Comparison of ENCODE assay signal across 20 mouse cellular contexts in genomic region chr12:51361294-51361693, GRCm38 (mm10). TPM values are rescaled to one million over a fixed set of nuclear protein-coding genes. Genes with fewer than 3 reads are reported as not detected.
DNase-seq lines count a peak whose midpoint lies in the region; ATAC-seq and TF ChIP-seq lines count a peak whose summit lies in the region.
"Had no signal": no experiment of that assay in that cellular context is flagged by ENCODE, and none has a peak within 500 bp of the region (broad histone marks: within the 10 kb centered on the region; RNA-seq: fewer than 3 reads in every experiment).

No protein-coding gene starts in this region.

- H3K9me3 ChIP-seq in midbrain, embryonic 11.5 days (ENCODE audit: control insufficient read depth, low read length): no peaks in the 10 kb centered on the region
- H3K9me3 ChIP-seq in midbrain, embryonic 10.5 days (replicated peaks): no peaks in the 10 kb centered on the region
- H3K9me3 ChIP-seq in MEL (replicated peaks; ENCODE audit: insufficient read depth, low read length): no peaks in the 10 kb centered on the region
- H3K9me3 ChIP-seq: G1E had no signal

- H3K27me3 ChIP-seq in midbrain, embryonic 11.5 days (ENCODE audit: control insufficient read depth, insufficient read depth, low read length): no peaks in the 10 kb centered on the region
- H3K27me3 ChIP-seq in midbrain, embryonic 10.5 days (ENCODE audit: low read depth, poor library complexity, severe bottlenecking): no peaks in the 10 kb centered on the region
- H3K27me3 ChIP-seq in MEL (ENCODE audit: control insufficient read depth in 1 of 2, insufficient read depth in 2 of 2, low read length in 2 of 2): no peaks in the 10 kb centered on the region
- H3K27me3 ChIP-seq: CH12.LX, Patski had no signal

- peak; percentile 84 for DNase-seq in midbrain, embryonic 11.5 days (ENCODE audit: low spot score, missing footprints)
- no peak for DNase-seq in midbrain, embryonic 10.5 days (ENCODE audit: low spot score)
- DNase-seq in MEL (ENCODE audit: low read depth, low spot score): no peak
- no peak for DNase-seq in gastrocnemius, adult 18-20 months (ENCODE audit: low spot score)
- DNase-seq: adrenal gland, adult 2 months; adrenal gland, adult 8-10 months; adrenal gland, postnatal 10 days; adrenal gland, postnatal 14 days; adrenal gland, postnatal 25 days; adrenal gland, postnatal 36 days; B cell, adult 2 months; cerebellum, adult 11 months; cerebellum, adult 11-12 months; cerebellum, adult 18-20 months; cerebellum, adult 2 months had no signal

- H3K27ac ChIP-seq in midbrain, embryonic 11.5 days (ENCODE audit: low read depth, low read length): no peak overlapping the region
- no peak overlapping the region for H3K27ac ChIP-seq in midbrain, embryonic 10.5 days (replicated peaks)
- no peak overlapping the region for H3K27ac ChIP-seq in MEL (ENCODE audit: control insufficient read depth, low read depth, low read length)

- peaks cover 17% of the 10 kb centered on the region for H3K36me3 ChIP-seq in midbrain, embryonic 11.5 days (ENCODE audit: control insufficient read depth, insufficient read depth, low read length)
- peaks cover 100% of the 10 kb centered on the region for H3K36me3 ChIP-seq in midbrain, embryonic 10.5 days
- H3K36me3 ChIP-seq in MEL (ENCODE audit: control insufficient read depth in 1 of 2, insufficient read depth in 2 of 2, low read length in 2 of 2): peaks cover 0 to 75% of the 10 kb centered on the region in 2 experiments; a peak in 3 of 4 replicates

- H3K9ac ChIP-seq in midbrain, embryonic 11.5 days (ENCODE audit: low read length): no peak overlapping the region
- no peak overlapping the region for H3K9ac ChIP-seq in MEL (ENCODE audit: control insufficient read depth, low read depth, low read length, poor library complexity, severe bottlenecking)

- H3K4me3 ChIP-seq in midbrain, embryonic 11.5 days (ENCODE audit: low read depth, low read length): no peak overlapping the region
- H3K4me3 ChIP-seq in midbrain, embryonic 10.5 days: no peak overlapping the region
- no peak overlapping the region for H3K4me3 ChIP-seq in MEL (ENCODE audit: control insufficient read depth in 1 of 2, insufficient read depth in 1 of 2, low read depth in 2 of 2, low read length in 2 of 2)

- no peaks in the 10 kb centered on the region for H3K4me1 ChIP-seq in midbrain, embryonic 11.5 days (ENCODE audit: control insufficient read depth, insufficient read depth, low read length)
- no peaks in the 10 kb centered on the region for H3K4me1 ChIP-seq in midbrain, embryonic 10.5 days
- peaks cover 0 to 2% of the 10 kb centered on the region in 2 experiments; a peak in 1 of 4 replicates for H3K4me1 ChIP-seq in MEL (ENCODE audit: control insufficient read depth in 1 of 2, insufficient read depth in 2 of 2, low read length in 2 of 2)

- ATAC-seq in midbrain, embryonic 11.5 days (ENCODE audit: low FRiP score): no peak
- ATAC-seq: activated CD4-positive, CD25-positive, alpha-beta regulatory T cell, adult 4 months; CD4-positive, CD25-positive, alpha-beta regulatory T cell, adult 4 months; Patski had no signal

- TF ChIP-seq RAD21 in MEL (IDR thresholded peaks at IDR 0.05; ENCODE audit: low read depth, low read length): no peak

- TF ChIP-seq EP300 in MEL (IDR thresholded peaks at IDR 0.05; ENCODE audit: low read depth in 1 of 2, low read length in 2 of 2): peak; percentile 16 to 61; a peak in 1 of 4 replicates

- no peak for TF ChIP-seq CTCF in MEL (IDR thresholded peaks at IDR 0.05 in 2 of 3, conservative IDR thresholded peaks at IDR 0.05 in 1 of 3; ENCODE audit: control insufficient read depth in 1 of 3, insufficient read depth in 1 of 3, low read depth in 2 of 3, low read length in 3 of 3, poor library complexity in 1 of 3, severe bottlenecking in 1 of 3)

- no peak for TF ChIP-seq POLR2A in MEL (IDR thresholded peaks at IDR 0.05; ENCODE audit: control insufficient read depth in 1 of 2, insufficient read depth in 1 of 2, low read depth in 1 of 2, low read length in 2 of 2, poor library complexity in 1 of 2)

- H3K4me2 ChIP-seq in midbrain, embryonic 11.5 days: no peak overlapping the region

- no peaks in the 10 kb centered on the region for H3K79me2 ChIP-seq in MEL (ENCODE audit: control insufficient read depth, insufficient read depth, low read length, poor library complexity)

TF ChIP-seq in MEL, 35 proteins besides CTCF, POLR2A, EP300 and RAD21:
- TF ChIP-seq GATA1 (IDR thresholded peaks at IDR 0.05; ENCODE audit: low read depth, low read length): peak; percentile 14; the same call in 1 of the 2 replicates
- 0 out of 2 replicates have a peak, but pooled peaks have one; percentile 8 for TF ChIP-seq RCOR1 (IDR thresholded peaks at IDR 0.05; ENCODE audit: low read depth, low read length)
- peak; percentile 74 for TF ChIP-seq TCF12 (IDR thresholded peaks at IDR 0.05; ENCODE audit: low read depth, low read length)
- no peak for TF ChIP-seq KAT2A (conservative IDR thresholded peaks at IDR 0.05; ENCODE audit: low read depth, low read length)
- TF ChIP-seq ZNF384 (IDR thresholded peaks at IDR 0.05; ENCODE audit: low read depth, low read length): peak; percentile 88

RNA-seq across cellular contexts. Expression of gene G2e3, which starts 13.4 kb away (rescaled TPM):
- polyA plus RNA-seq in midbrain, embryonic 11.5 days (2014; fragmentation: Nextera tagmentation; extraction: Ambion mirVana): 48.5 and 49.3 TPM in 2 replicates
- 45.5 and 48.1 TPM in 2 replicates for polyA plus RNA-seq in midbrain, embryonic 10.5 days (2016; fragmentation: Nextera tagmentation; extraction: Ambion mirVana)
- 11.3 and 14.1 TPM in 2 replicates for total RNA-seq in MEL (2012; rRNA removed)
- 10 to 100 TPM; 10.6 to 42.5 TPM for polyA plus RNA-seq in MEL (2012; ENCODE audit: insufficient read depth in 1 of 2, insufficient read length in 2 of 2, low read depth in 1 of 2, low replicate concordance in 2 of 2, missing spikeins in 1 of 2)
- total RNA-seq in gastrocnemius, adult 18-20 months (2021): 1 to 10 TPM; 1.1 to 1.3 TPM

RNA-seq across cellular contexts. Expression of gene Scfd1, which starts 16.0 kb away (rescaled TPM):
- polyA plus RNA-seq in midbrain, embryonic 11.5 days (2014; fragmentation: Nextera tagmentation; extraction: Ambion mirVana): 77.9 and 89.6 TPM in 2 replicates
- 65.2 and 70.0 TPM in 2 replicates for polyA plus RNA-seq in midbrain, embryonic 10.5 days (2016; fragmentation: Nextera tagmentation; extraction: Ambion mirVana)
- total RNA-seq in MEL (2012; rRNA removed): 35.4 and 36.6 TPM in 2 replicates
- 10 to 100 TPM in 1 of 2 experiments, not detected in 1; 28.0 TPM for polyA plus RNA-seq in MEL (2012; ENCODE audit: insufficient read depth in 1 of 2, insufficient read length in 2 of 2, low read depth in 1 of 2, low replicate concordance in 2 of 2, missing spikeins in 1 of 2)
- total RNA-seq in gastrocnemius, adult 18-20 months (2021): 10 to 100 TPM; 16.7 to 17.8 TPM
